Mouse (Mus musculus) liver, postnatal 0 days (tissue): Measurements from ENCODE around the gene Klf13.

Source experiments
- CTCF ChIP-seq: sonication (generic); IDR thresholded peaks from 2 replicates; pipeline ENCODE4 v1.5.1; 2016; ENCODE audit warnings: antibody characterized with exemption, low read depth
- EP300 ChIP-seq: IDR thresholded peaks from 2 replicates; pipeline ENCODE4 v1.6.1; 2016; ENCODE audit warnings: antibody characterized with exemption, low read depth, mild to moderate bottlenecking

DNA sequence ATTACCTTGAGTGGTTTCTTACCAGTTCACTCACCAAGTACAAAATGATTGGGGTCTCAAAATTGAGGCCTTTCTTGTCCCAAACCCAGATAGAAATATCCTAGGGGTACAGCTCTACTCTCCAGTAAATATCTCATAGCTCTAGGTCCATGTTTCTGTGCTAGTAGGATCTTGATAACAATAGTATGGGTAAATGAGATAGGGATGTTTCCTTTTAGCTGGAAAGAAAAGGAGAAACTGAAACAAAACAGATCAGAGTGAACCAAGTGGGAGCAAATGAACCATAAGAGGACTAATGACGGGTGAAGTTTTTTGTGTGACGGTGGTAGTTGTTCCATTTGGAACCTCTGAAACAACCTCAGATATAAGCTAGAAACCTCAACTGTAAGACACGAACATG, 2.3 kb upstream of the Klf13 start:
- TF ChIP-seq CTCF, result no peak
- peak; percentile 51 for TF ChIP-seq EP300
